Mouse (Mus musculus): ENCODE measurements at regions not wholly inside any gene's neighbourhood (a gene's known extent, or its start where the extent isn't known, plus 50 kb on each side); places are given as distances from the start of the nearest gene placed in this dataset.

GRCm38 (mm10) chr11:45485950-45486349, 365.9 kb upstream of the Clint1 start:
- ATAC-seq (ENCODE audit: insufficient number of reproducible peaks, low FRiP score, low TSS enrichment, low read depth) (peak; percentile 65), DNase-seq (ENCODE audit: low spot score) (peak; percentile 52)
- H3K4me2 ChIP-seq (ENCODE audit: low read depth, severe bottlenecking) = no peak overlapping the region
- no peak overlapping the region for H3K27ac ChIP-seq (replicated peaks; ENCODE audit: low read depth, low read length)
- WGBS = 17% methylated on average over 4 of the region's 4 CpGs
- no peaks in the 10 kb centered on the region for H3K27me3 ChIP-seq (ENCODE audit: control insufficient read depth, insufficient read depth, low read length)
- no peak overlapping the region for H3K4me3 ChIP-seq (ENCODE audit: low read depth, low read length)
- no peaks in the 10 kb centered on the region for H3K9me3 ChIP-seq (ENCODE audit: control insufficient read depth, low read length)
- H3K9ac ChIP-seq (ENCODE audit: low read length) = no peak overlapping the region
- H3K4me1 ChIP-seq (ENCODE audit: control insufficient read depth, insufficient read depth, low read length) = peaks cover 11% of the 10 kb centered on the region; the same call in 1 of the 2 replicates
- no peaks in the 10 kb centered on the region for H3K36me3 ChIP-seq (ENCODE audit: control insufficient read depth, insufficient read depth, low read length)

- H3K4me3 ChIP-seq (ENCODE audit: low read depth, low read length) = no peak overlapping the region
- peaks cover 11% of the 10 kb centered on the region for H3K4me1 ChIP-seq (ENCODE audit: control insufficient read depth, insufficient read depth, low read length)
- ATAC-seq (ENCODE audit: insufficient number of reproducible peaks, low FRiP score, low TSS enrichment, low read depth) (no peak), DNase-seq (ENCODE audit: low spot score) (no peak)
- no peaks in the 10 kb centered on the region for H3K9me3 ChIP-seq (ENCODE audit: control insufficient read depth, low read length)
- no peak overlapping the region for H3K4me2 ChIP-seq (ENCODE audit: low read depth, severe bottlenecking)
- H3K27me3 ChIP-seq (ENCODE audit: control insufficient read depth, insufficient read depth, low read length) = no peaks in the 10 kb centered on the region
- H3K9ac ChIP-seq (ENCODE audit: low read length) = no peak overlapping the region
- no peaks in the 10 kb centered on the region for H3K36me3 ChIP-seq (ENCODE audit: control insufficient read depth, insufficient read depth, low read length)
- H3K27ac ChIP-seq (replicated peaks; ENCODE audit: low read depth, low read length) = 0 out of 2 replicates have a peak overlapping the region, but pooled peaks have one; percentile 30
- WGBS = 43% methylated on average over 19 of the region's 20 CpGs
Observed at GRCm38 (mm10) chr11:45491021-45491967, 360.6 kb upstream of the Clint1 start.

GRCm38 (mm10) chr11:45495246-45495645, 356.6 kb upstream of the Clint1 start:
- DNase-seq (ENCODE audit: low spot score) (no peak), ATAC-seq (ENCODE audit: insufficient number of reproducible peaks, low FRiP score, low TSS enrichment, low read depth) (no peak)
- 17% methylated on average over 1 of the region's 1 CpGs for WGBS

DNA sequence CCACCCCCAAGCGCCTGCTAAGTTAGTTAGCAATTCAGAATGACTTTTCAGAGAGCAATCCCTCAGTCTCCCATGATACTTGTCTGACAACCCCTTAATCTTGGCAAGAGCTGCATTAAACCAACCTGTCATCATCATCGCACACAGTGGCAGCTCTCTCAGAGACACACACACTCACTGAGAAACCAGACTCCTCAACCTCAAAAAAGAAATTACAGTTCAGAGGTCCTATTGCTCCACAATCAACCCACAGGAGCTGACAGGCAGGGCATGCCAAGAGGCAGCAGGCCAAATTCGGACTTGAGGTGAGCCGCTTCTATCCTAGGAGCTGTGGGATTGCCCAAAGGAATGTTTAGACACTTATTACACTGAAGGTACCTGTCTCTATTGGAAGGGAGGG, 343.3 kb upstream of the Clint1 start:
- no peak overlapping the region for H3K27ac ChIP-seq (replicated peaks; ENCODE audit: low read depth, low read length)
- no peak for ATAC-seq (ENCODE audit: insufficient number of reproducible peaks, low FRiP score, low TSS enrichment, low read depth)
- WGBS = 50% methylated on average over 4 of the region's 4 CpGs

More at GRCm38 (mm10) chr11:45495246-45495645, 356.6 kb upstream of the Clint1 start:
- no peaks in the 10 kb centered on the region for H3K9me3 ChIP-seq (ENCODE audit: control insufficient read depth, low read length)
- no peak overlapping the region for H3K9ac ChIP-seq (ENCODE audit: low read length)
- no peak overlapping the region for H3K27ac ChIP-seq (replicated peaks; ENCODE audit: low read depth, low read length)
- H3K4me3 ChIP-seq (ENCODE audit: low read depth, low read length) = no peak overlapping the region
- no peaks in the 10 kb centered on the region for H3K36me3 ChIP-seq (ENCODE audit: control insufficient read depth, insufficient read depth, low read length)
- H3K4me2 ChIP-seq (ENCODE audit: low read depth, severe bottlenecking) = no peak overlapping the region
- H3K27me3 ChIP-seq (ENCODE audit: control insufficient read depth, insufficient read depth, low read length) = no peaks in the 10 kb centered on the region
- peaks cover 11% of the 10 kb centered on the region for H3K4me1 ChIP-seq (ENCODE audit: control insufficient read depth, insufficient read depth, low read length)

DNA sequence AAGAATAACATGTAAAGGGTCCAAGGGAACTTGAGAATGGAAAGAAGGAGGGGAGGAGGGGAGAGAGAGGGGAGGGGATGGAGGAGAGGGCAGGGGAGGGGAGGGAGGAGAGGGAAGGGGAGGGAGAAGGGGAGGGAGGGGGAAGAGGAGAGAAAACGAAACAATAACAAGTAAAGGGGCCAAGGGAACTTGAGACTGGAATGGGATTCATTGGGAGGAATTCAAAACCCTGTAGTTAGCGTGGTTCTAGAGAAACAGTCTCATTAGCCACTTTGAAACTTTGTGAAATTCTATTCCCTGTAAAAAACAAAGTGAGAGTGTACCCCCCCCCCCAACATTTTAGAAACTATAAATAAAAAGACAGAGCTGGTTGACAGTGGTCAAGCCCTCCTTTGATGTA, 342.6 kb upstream of the Clint1 start:
- no peak overlapping the region for H3K4me2 ChIP-seq (ENCODE audit: low read depth, severe bottlenecking)
- H3K9me3 ChIP-seq (ENCODE audit: control insufficient read depth, low read length) = no peaks in the 10 kb centered on the region
- H3K4me1 ChIP-seq (ENCODE audit: control insufficient read depth, insufficient read depth, low read length) = peaks cover 14% of the 10 kb centered on the region
- no peaks in the 10 kb centered on the region for H3K36me3 ChIP-seq (ENCODE audit: control insufficient read depth, insufficient read depth, low read length)
- no peak overlapping the region for H3K4me3 ChIP-seq (ENCODE audit: low read depth, low read length)
- no peak overlapping the region for H3K9ac ChIP-seq (ENCODE audit: low read length)
- no peaks in the 10 kb centered on the region for H3K27me3 ChIP-seq (ENCODE audit: control insufficient read depth, insufficient read depth, low read length)
- H3K27ac ChIP-seq (replicated peaks; ENCODE audit: low read depth, low read length) = no peak overlapping the region
- no peak for ATAC-seq (ENCODE audit: insufficient number of reproducible peaks, low FRiP score, low TSS enrichment, low read depth)
- WGBS = 42% methylated on average over 2 of the region's 2 CpGs
- DNase-seq (ENCODE audit: low spot score) = no peak

More for the DNA sequence above, 343.3 kb upstream of the Clint1 start:
- Histone ChIP-seq H3K36me3 (ENCODE audit: control insufficient read depth, insufficient read depth, low read length) (no peaks in the 10 kb centered on the region), H3K9ac (ENCODE audit: low read length) (no peak overlapping the region), H3K4me3 (ENCODE audit: low read depth, low read length) (no peak overlapping the region), H3K9me3 (ENCODE audit: control insufficient read depth, low read length) (no peaks in the 10 kb centered on the region), H3K4me2 (ENCODE audit: low read depth, severe bottlenecking) (no peak overlapping the region), H3K27me3 (ENCODE audit: control insufficient read depth, insufficient read depth, low read length) (no peaks in the 10 kb centered on the region), H3K4me1 (ENCODE audit: control insufficient read depth, insufficient read depth, low read length) (0 out of 2 replicates have a peak, but pooled peaks cover 7% of the 10 kb centered on the region)
- DNase-seq (ENCODE audit: low spot score) = no peak

GRCm38 (mm10) chr11:45514415-45515271, 337.2 kb upstream of the Clint1 start:
- Histone ChIP-seq H3K4me2 (ENCODE audit: low read depth, severe bottlenecking) (no peak overlapping the region), H3K4me1 (ENCODE audit: control insufficient read depth, insufficient read depth, low read length) (peaks cover 13% of the 10 kb centered on the region), H3K27ac (replicated peaks; ENCODE audit: low read depth, low read length) (peak overlapping the region; percentile 54; the same call in 1 of the 2 replicates), H3K9ac (ENCODE audit: low read length) (no peak overlapping the region), H3K4me3 (ENCODE audit: low read depth, low read length) (no peak overlapping the region), H3K27me3 (ENCODE audit: control insufficient read depth, insufficient read depth, low read length) (no peaks in the 10 kb centered on the region), H3K36me3 (ENCODE audit: control insufficient read depth, insufficient read depth, low read length) (no peaks in the 10 kb centered on the region), H3K9me3 (ENCODE audit: control insufficient read depth, low read length) (no peaks in the 10 kb centered on the region)
- ATAC-seq (ENCODE audit: insufficient number of reproducible peaks, low FRiP score, low TSS enrichment, low read depth) = no peak
- DNase-seq (ENCODE audit: low spot score) = peak; percentile 53
- 25% methylated on average over 10 of the region's 10 CpGs for WGBS

DNA sequence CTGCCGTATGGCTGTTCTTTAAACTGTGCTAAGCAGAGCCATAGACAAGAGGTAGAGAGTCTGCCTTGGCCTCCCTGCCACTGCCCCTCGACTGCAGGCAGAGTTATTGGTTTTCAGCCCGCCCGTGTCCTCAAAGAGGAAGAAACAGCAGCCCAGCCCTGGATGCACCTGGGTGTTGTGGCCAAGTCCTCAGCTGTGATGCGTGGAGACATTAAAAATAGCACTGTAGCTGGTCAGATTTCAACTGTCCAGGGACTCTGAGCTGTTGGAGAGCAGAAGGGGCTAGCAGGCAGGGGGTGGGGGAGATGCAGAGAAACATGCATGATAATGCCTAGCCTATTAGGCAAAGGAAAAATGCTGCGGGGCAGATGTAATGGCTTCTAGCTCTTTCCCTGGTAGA, 327.1 kb upstream of the Clint1 start:
- H3K27ac ChIP-seq (replicated peaks; ENCODE audit: low read depth, low read length) = peak overlapping the region; percentile 26; the same call in 1 of the 2 replicates
- no peaks in the 10 kb centered on the region for H3K27me3 ChIP-seq (ENCODE audit: control insufficient read depth, insufficient read depth, low read length)
- ATAC-seq (ENCODE audit: insufficient number of reproducible peaks, low FRiP score, low TSS enrichment, low read depth) (no peak), DNase-seq (ENCODE audit: low spot score) (no peak)
- peaks cover 11% of the 10 kb centered on the region for H3K4me1 ChIP-seq (ENCODE audit: control insufficient read depth, insufficient read depth, low read length)
- H3K4me3 ChIP-seq (ENCODE audit: low read depth, low read length) = no peak overlapping the region
- no peaks in the 10 kb centered on the region for H3K9me3 ChIP-seq (ENCODE audit: control insufficient read depth, low read length)
- 47% methylated on average over 6 of the region's 6 CpGs for WGBS
- no peaks in the 10 kb centered on the region for H3K36me3 ChIP-seq (ENCODE audit: control insufficient read depth, insufficient read depth, low read length)
- no peak overlapping the region for H3K9ac ChIP-seq (ENCODE audit: low read length)
- H3K4me2 ChIP-seq (ENCODE audit: low read depth, severe bottlenecking) = no peak overlapping the region

DNA sequence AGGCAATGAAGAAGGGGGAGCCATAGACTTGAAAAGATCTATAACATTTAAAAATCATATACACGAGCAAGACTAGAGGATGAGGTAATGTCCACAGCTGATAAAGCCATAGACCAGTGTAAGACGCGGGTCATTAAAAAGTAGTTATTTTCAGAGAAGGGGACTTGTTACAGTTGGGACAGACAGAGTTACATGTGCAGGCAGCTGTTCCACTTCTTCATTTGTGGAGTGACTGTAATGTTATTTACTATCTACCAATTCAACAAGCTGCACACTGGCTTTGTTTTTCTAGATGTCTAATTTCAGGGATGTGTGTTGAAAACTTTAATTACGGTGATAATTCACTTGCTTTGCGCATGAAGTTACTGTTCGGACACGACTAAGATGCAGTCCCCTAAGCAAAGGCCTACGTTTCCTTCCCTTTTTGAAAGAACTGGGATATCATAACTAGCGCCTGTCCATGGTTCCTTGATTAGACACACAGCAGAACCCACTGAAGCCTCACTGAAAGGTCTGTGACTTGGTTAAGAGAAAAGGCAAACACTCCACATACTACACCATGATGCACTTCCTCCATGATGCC, 320.7 kb upstream of the Clint1 start:
- no peak for ATAC-seq (ENCODE audit: insufficient number of reproducible peaks, low FRiP score, low TSS enrichment, low read depth)
- no peak overlapping the region for H3K4me3 ChIP-seq (ENCODE audit: low read depth, low read length)
- H3K9ac ChIP-seq (ENCODE audit: low read length) = no peak overlapping the region
- H3K9me3 ChIP-seq (ENCODE audit: control insufficient read depth, low read length) = no peaks in the 10 kb centered on the region
- H3K4me1 ChIP-seq (ENCODE audit: control insufficient read depth, insufficient read depth, low read length) = peaks cover 4% of the 10 kb centered on the region
- H3K27ac ChIP-seq (replicated peaks; ENCODE audit: low read depth, low read length) = no peak overlapping the region
- H3K4me2 ChIP-seq (ENCODE audit: low read depth, severe bottlenecking) = no peak overlapping the region
- no peak for DNase-seq (ENCODE audit: low spot score)
- WGBS = 91% methylated on average over 9 of the region's 9 CpGs
- no peaks in the 10 kb centered on the region for H3K27me3 ChIP-seq (ENCODE audit: control insufficient read depth, insufficient read depth, low read length)
- no peaks in the 10 kb centered on the region for H3K36me3 ChIP-seq (ENCODE audit: control insufficient read depth, insufficient read depth, low read length)
